Mouse (Mus musculus): ENCODE results near the gene Pusl1. TPM values are rescaled to one million over a fixed set of nuclear protein-coding genes. Genes with fewer than 3 reads are reported as not detected.

Pusl1 gene
- total RNA-seq (2014; fragmentation: Nextera tagmentation) (24.6 and 44.0 TPM in 2 replicates), total RNA-seq (2017) (32.7 and 40.2 TPM in 2 replicates)

DNA sequence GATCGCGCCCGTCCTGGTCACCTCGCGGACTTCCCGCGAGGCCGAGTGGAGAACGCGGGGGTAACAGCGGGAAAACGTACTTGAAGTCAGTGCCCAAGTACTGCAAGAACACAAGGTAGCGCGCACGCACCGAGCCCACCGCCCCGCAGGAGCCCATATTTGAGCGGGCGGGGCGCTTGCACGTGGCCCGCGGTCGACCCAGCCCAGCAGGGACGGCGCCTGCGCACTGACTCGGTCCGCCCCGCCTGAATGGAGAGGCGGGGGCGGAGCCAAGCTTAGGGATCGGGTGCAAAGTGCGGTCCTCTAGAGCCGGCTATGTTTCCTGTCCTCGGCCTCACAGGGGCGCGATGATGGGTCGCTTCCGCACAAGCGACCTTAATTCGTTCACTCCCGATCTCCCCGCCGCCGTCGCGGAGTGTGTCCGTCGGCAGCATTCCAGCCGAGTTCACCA is at the start of gene Pusl1, which contains the start of gene Acap3:
Pusl1 (minus strand) TSS at position 231 of the 451 bp plus-strand sequence.
Acap3 (plus strand) TSS at position 272 of the 451 bp plus-strand sequence.
- peak; percentile 48 for ATAC-seq (replicated peaks; ENCODE audit: low FRiP score, low TSS enrichment, poor library complexity, severe bottlenecking)

DNA sequence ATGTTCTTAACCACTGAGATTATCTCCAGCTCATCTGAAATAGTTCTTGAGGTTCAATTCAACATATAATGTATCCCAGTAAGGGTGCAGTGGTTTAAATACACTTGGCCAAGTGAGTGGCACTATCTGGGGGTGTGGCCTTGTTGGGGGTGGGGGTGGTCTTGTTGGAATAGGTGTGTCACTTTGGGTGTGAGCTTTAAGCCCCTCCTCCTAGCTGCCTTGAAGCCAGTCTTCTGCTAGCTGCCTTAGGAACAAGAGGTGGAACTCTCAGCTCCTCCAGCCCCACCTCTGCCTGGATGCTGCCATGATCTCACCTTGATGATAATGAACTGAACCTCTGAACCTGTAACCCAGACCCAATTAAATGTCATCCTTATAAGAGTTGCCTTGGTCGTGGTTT is 40.5 kb upstream of the Pusl1 start:
- no peak for ATAC-seq (replicated peaks; ENCODE audit: low FRiP score, low TSS enrichment, poor library complexity, severe bottlenecking)

- no peak for ATAC-seq (replicated peaks; ENCODE audit: low FRiP score, low TSS enrichment, poor library complexity, severe bottlenecking)
Measured at GRCm38 (mm10) chr4:155908751-155909150, 17.2 kb upstream of the Pusl1 start.

DNA sequence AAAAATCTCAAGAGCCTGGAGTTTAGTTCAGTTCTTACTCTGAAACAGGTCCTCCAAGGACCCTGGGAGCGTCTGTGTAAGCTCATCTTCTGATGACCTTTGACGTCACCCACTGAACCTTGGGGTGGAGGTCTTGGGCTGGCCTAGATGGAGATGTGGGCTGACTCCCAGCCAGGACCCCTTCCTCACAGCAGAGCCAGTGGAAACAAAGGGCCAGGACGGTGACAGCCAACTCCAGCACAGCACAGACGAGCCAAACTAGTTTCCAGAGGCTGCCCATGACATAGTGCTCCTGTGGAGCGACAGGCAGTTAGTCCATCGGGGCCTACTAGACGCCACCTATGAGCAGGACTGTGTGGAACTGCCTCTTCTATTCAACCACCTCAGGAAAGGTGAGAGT is 16.7 kb upstream of the Pusl1 start:
- ATAC-seq (replicated peaks; ENCODE audit: low FRiP score, low TSS enrichment, poor library complexity, severe bottlenecking), result no peak

- no peak for ATAC-seq (replicated peaks; ENCODE audit: low FRiP score, low TSS enrichment, poor library complexity, severe bottlenecking)
Measured at GRCm38 (mm10) chr4:155907003-155907402, 15.4 kb upstream of the Pusl1 start.

- no peak for ATAC-seq (replicated peaks; ENCODE audit: low FRiP score, low TSS enrichment, poor library complexity, severe bottlenecking)
Measured at GRCm38 (mm10) chr4:155906125-155906524, 14.5 kb upstream of the Pusl1 start.

GRCm38 (mm10) chr4:155905634-155906033 is 14.1 kb upstream of the Pusl1 start:
- no peak for ATAC-seq (replicated peaks; ENCODE audit: low FRiP score, low TSS enrichment, poor library complexity, severe bottlenecking)

GRCm38 (mm10) chr4:155904318-155905102 is 12.9 kb upstream of the Pusl1 start:
- ATAC-seq (replicated peaks; ENCODE audit: low FRiP score, low TSS enrichment, poor library complexity, severe bottlenecking), result 0 out of 2 replicates have a peak, but pooled peaks have one; percentile 18

DNA sequence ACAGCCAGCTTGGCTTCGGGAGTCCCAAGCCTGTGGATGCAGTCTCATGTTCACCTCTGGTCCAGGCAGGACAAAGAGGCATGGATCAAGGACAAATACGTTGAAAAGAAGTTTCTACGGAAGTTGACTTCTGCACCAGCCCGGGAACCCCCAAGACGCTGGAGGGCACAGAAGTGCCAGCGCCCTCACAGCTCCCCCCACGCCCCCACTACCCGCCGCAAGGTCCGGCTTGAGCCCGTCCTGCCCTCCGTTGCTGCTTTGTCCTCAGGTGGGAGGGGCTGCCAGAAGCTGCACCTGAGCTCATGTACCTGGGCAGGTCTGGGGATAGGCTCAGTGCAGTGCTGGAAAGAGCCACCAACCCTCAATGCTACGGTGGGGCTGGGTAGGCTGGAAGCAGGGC is 11.7 kb upstream of the Pusl1 start:
- no peak for ATAC-seq (replicated peaks; ENCODE audit: low FRiP score, low TSS enrichment, poor library complexity, severe bottlenecking)

- ATAC-seq (replicated peaks; ENCODE audit: low FRiP score, low TSS enrichment, poor library complexity, severe bottlenecking), result no peak
Measured at GRCm38 (mm10) chr4:155901205-155901604, 9.6 kb upstream of the Pusl1 start.

- no peak for ATAC-seq (replicated peaks; ENCODE audit: low FRiP score, low TSS enrichment, poor library complexity, severe bottlenecking)
Measured at GRCm38 (mm10) chr4:155899355-155899754, 7.8 kb upstream of the Pusl1 start.

- no peak for ATAC-seq (replicated peaks; ENCODE audit: low FRiP score, low TSS enrichment, poor library complexity, severe bottlenecking)
Measured at GRCm38 (mm10) chr4:155898318-155898717, 6.7 kb upstream of the Pusl1 start.

DNA sequence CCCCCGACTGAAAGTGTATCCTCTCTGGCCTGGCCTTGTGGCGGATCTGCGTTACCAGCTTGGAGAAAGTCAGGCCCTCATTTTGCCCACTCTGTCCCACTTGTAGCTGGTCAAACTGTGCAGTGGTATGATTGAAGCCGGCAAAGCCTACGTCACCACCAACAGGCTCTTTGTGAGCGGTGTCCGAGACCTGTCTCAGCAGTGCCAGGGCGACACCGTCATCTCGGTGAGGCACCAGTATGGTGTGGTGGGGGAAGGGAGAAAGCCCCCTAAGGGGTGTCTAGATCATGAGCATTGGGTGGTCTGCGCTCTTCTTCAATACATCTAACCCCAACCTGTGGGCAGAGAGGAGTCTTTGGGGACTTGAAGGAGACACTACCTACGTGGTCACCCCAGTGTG is 4.9 kb upstream of the Pusl1 start:
- no peak for ATAC-seq (replicated peaks; ENCODE audit: low FRiP score, low TSS enrichment, poor library complexity, severe bottlenecking)

DNA sequence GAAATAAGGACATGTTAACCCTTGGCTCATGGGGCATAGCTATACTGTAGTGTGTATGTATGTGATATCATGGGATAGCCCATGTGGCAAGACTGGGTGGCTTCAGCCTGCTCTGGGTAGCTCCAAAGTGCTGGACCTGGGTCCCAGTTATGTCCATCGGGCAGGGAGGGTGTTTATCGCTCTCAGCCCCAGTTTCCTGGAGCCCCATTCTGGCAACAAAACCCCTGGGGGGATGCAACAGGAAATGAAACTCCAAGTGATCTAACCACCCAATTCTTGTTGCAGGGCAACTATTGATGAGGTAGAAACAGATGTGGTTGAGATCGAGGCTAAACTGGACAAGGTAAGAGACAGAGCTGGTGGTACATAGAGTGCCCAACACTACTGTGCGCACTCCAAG is 4.2 kb upstream of the Pusl1 start:
- ATAC-seq (replicated peaks; ENCODE audit: low FRiP score, low TSS enrichment, poor library complexity, severe bottlenecking), result no peak

GRCm38 (mm10) chr4:155895216-155895615 is 3.6 kb upstream of the Pusl1 start:
- no peak for ATAC-seq (replicated peaks; ENCODE audit: low FRiP score, low TSS enrichment, poor library complexity, severe bottlenecking)

DNA sequence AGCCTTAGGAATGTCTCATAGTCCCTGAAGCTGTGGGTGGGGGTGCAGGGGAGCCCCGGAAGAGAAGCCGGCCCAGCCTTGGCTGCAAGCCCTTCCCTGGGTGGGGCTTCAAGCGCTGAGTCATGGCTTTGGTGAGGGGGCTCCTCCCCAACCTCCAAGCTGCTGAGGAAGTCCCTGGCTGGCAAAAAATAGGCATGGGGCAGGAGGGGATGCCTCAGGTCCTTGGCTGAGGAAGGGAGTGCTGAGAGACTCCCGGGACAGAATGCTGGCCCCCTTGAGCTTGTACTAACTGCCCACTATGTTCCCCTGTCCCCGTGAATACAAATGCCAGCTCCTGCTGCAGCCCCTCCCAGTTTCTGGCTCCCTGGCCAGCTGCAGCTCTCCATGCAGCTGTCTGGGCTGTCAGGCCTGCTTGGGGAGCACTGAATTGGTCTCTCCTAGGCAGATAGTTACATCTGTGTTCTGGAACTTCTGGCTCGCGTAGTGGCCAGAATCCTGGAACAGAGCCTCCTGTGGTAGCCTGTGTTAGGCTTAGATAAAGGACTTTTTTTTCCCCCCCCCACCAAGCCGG is 2.8 kb upstream of the Pusl1 start:
- peak; percentile 46 for ATAC-seq (replicated peaks; ENCODE audit: low FRiP score, low TSS enrichment, poor library complexity, severe bottlenecking)

- ATAC-seq (replicated peaks; ENCODE audit: low FRiP score, low TSS enrichment, poor library complexity, severe bottlenecking), result no peak
Measured at GRCm38 (mm10) chr4:155893212-155893690, 1.7 kb upstream of the Pusl1 start.

- peak; percentile 15; the same call in 1 of the 2 replicates for ATAC-seq (replicated peaks; ENCODE audit: low FRiP score, low TSS enrichment, poor library complexity, severe bottlenecking)
Measured at GRCm38 (mm10) chr4:155892438-155893211, 1.0 kb upstream of the Pusl1 start.

GRCm38 (mm10) chr4:155892017-155892416 is 436 bp upstream of the Pusl1 start:
- peak; percentile 49 for ATAC-seq (replicated peaks; ENCODE audit: low FRiP score, low TSS enrichment, poor library complexity, severe bottlenecking)

DNA sequence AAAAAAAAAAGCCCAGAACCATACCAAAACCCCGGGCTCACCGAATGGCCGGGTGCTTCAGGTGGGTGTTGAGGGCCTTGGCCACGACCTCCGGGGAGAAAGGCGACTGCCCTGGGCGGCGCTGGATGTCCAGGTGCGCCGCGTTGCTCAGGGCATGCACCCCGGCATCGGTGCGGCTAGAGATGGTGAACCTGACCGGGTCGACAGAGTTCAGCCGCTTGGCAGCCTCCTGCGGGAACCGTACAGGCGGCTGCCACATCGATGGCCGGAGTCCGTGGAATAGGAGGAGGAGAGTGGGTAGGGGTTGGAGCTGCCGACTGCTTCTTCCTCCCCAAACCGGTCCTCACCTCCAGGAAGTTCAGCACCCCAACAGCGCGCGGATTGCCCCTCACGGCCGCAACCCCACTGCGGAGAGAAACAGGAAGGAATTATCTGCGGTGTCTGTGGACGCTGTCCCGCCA is 540 bp downstream of the Pusl1 start:
- ATAC-seq (replicated peaks; ENCODE audit: low FRiP score, low TSS enrichment, poor library complexity, severe bottlenecking), result no peak
